Mouse (Mus musculus) CH12.LX (cell line): ENCODE measurements at regions not wholly inside any gene's neighbourhood (a gene's known extent, or its start where the extent isn't known, plus 50 kb on each side); places are given as distances from the start of the nearest gene placed in this dataset.

Experiments
- DNase-seq: peaks from one replicate; pipeline ENCODE4 v3.0.0-alpha.2; 2013; ENCODE audit errors: extremely low read depth
- H3K27ac ChIP-seq: 2 replicates; pipeline ENCODE4 v1.5.1; 2012; ENCODE audit warnings: low read depth, mild to moderate bottlenecking, control low read depth, moderate library complexity; ENCODE audit not compliant: insufficient read depth
- H3K27me3 ChIP-seq: replicated peaks from 2 replicates; pipeline ENCODE3; 2012; ENCODE audit warnings: inconsistent platforms
- H3K36me3 ChIP-seq, 2 experiments: replicated peaks in 1 of 2; 2 replicates each; pipeline versions ENCODE3 to v1.6.1; 2012; ENCODE audit warnings: inconsistent platforms in 1 of 2, low read length in 1 of 2, mild to moderate bottlenecking in 1 of 2, mixed read lengths in 1 of 2, moderate library complexity in 1 of 2; ENCODE audit not compliant: control insufficient read depth in 1 of 2, insufficient read depth in 1 of 2
- H3K4me1 ChIP-seq, 2 experiments: 2 replicates each; pipeline ENCODE4 v1.6.1; 2012; ENCODE audit warnings: inconsistent platforms in 1 of 2, moderate library complexity in 1 of 2; ENCODE audit not compliant: insufficient read depth in 2 of 2, control insufficient read depth in 1 of 2
- H3K4me2 ChIP-seq: 2 replicates; pipeline ENCODE4 v1.6.1; 2012; ENCODE audit warnings: low read depth, mild to moderate bottlenecking, control low read depth; ENCODE audit not compliant: poor library complexity, insufficient read depth, severe bottlenecking
- H3K4me3 ChIP-seq, 3 experiments: fragments of 150-350 bp in 1 of 3; sonication (generic) in 1 of 3; replicated peaks in 1 of 3; 2 replicates each; pipeline versions ENCODE3 to v1.5.1; 2011 to 2012; ENCODE audit warnings: low read depth in 2 of 3, low read length in 2 of 3, mild to moderate bottlenecking in 2 of 3, moderate library complexity in 2 of 3, control low read depth in 1 of 3, improper control_type of control experiment in 1 of 3, inconsistent platforms in 1 of 3, mixed read lengths in 1 of 3; ENCODE audit not compliant: poor library complexity in 1 of 3
- H3K79me2 ChIP-seq: replicated peaks from 2 replicates; pipeline ENCODE4 v1.6.1; 2012; ENCODE audit warnings: mild to moderate bottlenecking, moderate library complexity; ENCODE audit not compliant: control insufficient read depth, poor library complexity, insufficient read depth, severe bottlenecking; ENCODE audit errors: extremely low read depth
- H3K9ac ChIP-seq: 2 replicates; pipeline ENCODE4 v1.6.1; 2012; ENCODE audit warnings: low read depth, mild to moderate bottlenecking, control low read depth, moderate library complexity; ENCODE audit not compliant: insufficient read depth
- H3K9me3 ChIP-seq: replicated peaks from 2 replicates; pipeline ENCODE3; 2012; ENCODE audit warnings: low read length, inconsistent platforms, mixed read lengths
- BHLHE40 ChIP-seq: IDR thresholded peaks from 2 replicates; pipeline ENCODE4 v1.6.1; 2011; ENCODE audit warnings: mild to moderate bottlenecking, low read depth, low read length, improper control_type of control experiment
- CHD2 ChIP-seq: IDR thresholded peaks from 2 replicates; pipeline ENCODE4 v1.6.1; 2011; ENCODE audit warnings: low read length, improper control_type of control experiment
- CTCF ChIP-seq, 2 experiments: IDR thresholded peaks in 1 of 2; conservative IDR thresholded peaks in 1 of 2; 2 replicates each; pipeline ENCODE4 v1.5.1; 2011 to 2012; ENCODE audit warnings: low read depth in 2 of 2, low read length in 2 of 2, improper control_type of control experiment in 1 of 2, inconsistent platforms in 1 of 2, mild to moderate bottlenecking in 1 of 2, moderate library complexity in 1 of 2
- E2F4 ChIP-seq: IDR thresholded peaks from 2 replicates; pipeline ENCODE4 v1.6.1; 2011; ENCODE audit warnings: low read depth, low read length, improper control_type of control experiment; ENCODE audit not compliant: insufficient replicate concordance
- ELF1 ChIP-seq: IDR thresholded peaks from 2 replicates; pipeline ENCODE4 v1.6.1; 2014; ENCODE audit warnings: low read depth, mild to moderate bottlenecking, inconsistent platforms, low read length, improper control_type of control experiment
- EP300 ChIP-seq: IDR thresholded peaks from 2 replicates; pipeline ENCODE4 v1.6.1; 2011; ENCODE audit warnings: low read length, improper control_type of control experiment
- ETS1 ChIP-seq: conservative IDR thresholded peaks from 2 replicates; pipeline ENCODE4 v1.6.1; 2012; ENCODE audit warnings: low read depth, mild to moderate bottlenecking, inconsistent platforms, low read length, improper control_type of control experiment, moderate library complexity
- GABPA ChIP-seq: IDR thresholded peaks from 2 replicates; pipeline ENCODE4 v1.6.1; 2012; ENCODE audit warnings: low read depth, low read length, improper control_type of control experiment, inconsistent platforms; ENCODE audit not compliant: insufficient replicate concordance
- IRF4 ChIP-seq: IDR thresholded peaks from 2 replicates; pipeline ENCODE4 v1.6.1; 2014; ENCODE audit warnings: low read depth, mild to moderate bottlenecking, inconsistent platforms, low read length, improper control_type of control experiment
- JUN ChIP-seq: IDR thresholded peaks from 2 replicates; pipeline ENCODE4 v1.6.1; 2011; ENCODE audit warnings: low read depth, mild to moderate bottlenecking, low read length, improper control_type of control experiment, moderate library complexity; ENCODE audit not compliant: insufficient read depth
- JUND ChIP-seq: conservative IDR thresholded peaks from 2 replicates; pipeline ENCODE4 v1.6.1; 2011; ENCODE audit warnings: low read depth, low read length, improper control_type of control experiment
- MAFK ChIP-seq: IDR thresholded peaks from 2 replicates; pipeline ENCODE4 v1.6.1; 2011; ENCODE audit warnings: low read length, improper control_type of control experiment; ENCODE audit not compliant: insufficient replicate concordance
- MAX ChIP-seq: IDR thresholded peaks from 2 replicates; pipeline ENCODE4 v1.6.1; 2011; ENCODE audit warnings: low read length, improper control_type of control experiment
- MAZ ChIP-seq: IDR thresholded peaks from 2 replicates; pipeline ENCODE4 v1.6.1; 2012; ENCODE audit warnings: low read depth, mild to moderate bottlenecking, inconsistent platforms, low read length, improper control_type of control experiment, moderate library complexity
- MXI1 ChIP-seq: IDR thresholded peaks from 2 replicates; pipeline ENCODE4 v1.6.1; 2011; ENCODE audit warnings: mild to moderate bottlenecking, low read depth, low read length, improper control_type of control experiment
- NELFE ChIP-seq: IDR thresholded peaks from 2 replicates; pipeline ENCODE4 v1.6.1; 2011; ENCODE audit warnings: low read depth, low read length, improper control_type of control experiment
- NRF1 ChIP-seq: IDR thresholded peaks from 2 replicates; pipeline ENCODE4 v1.6.1; 2014; ENCODE audit warnings: low read depth, mild to moderate bottlenecking, inconsistent platforms, low read length, improper control_type of control experiment, moderate library complexity
- PAX5 ChIP-seq: IDR thresholded peaks from 2 replicates; pipeline ENCODE4 v1.6.1; 2012; ENCODE audit warnings: low read length, inconsistent platforms, mixed read lengths
- POLR2A ChIP-seq: IDR thresholded peaks from 2 replicates; pipeline ENCODE4 v1.6.1; 2011; ENCODE audit warnings: low read depth, mild to moderate bottlenecking, improper control_type of control experiment, low read length
- RAD21 ChIP-seq: IDR thresholded peaks from 2 replicates; pipeline ENCODE4 v1.6.1; 2011; ENCODE audit warnings: low read depth, mild to moderate bottlenecking, low read length, improper control_type of control experiment, moderate library complexity
- RCOR1 ChIP-seq: conservative IDR thresholded peaks from 2 replicates; pipeline ENCODE4 v1.6.1; 2012; ENCODE audit warnings: low read depth, mild to moderate bottlenecking, inconsistent platforms, low read length, improper control_type of control experiment
- SIN3A ChIP-seq: IDR thresholded peaks from 2 replicates; pipeline ENCODE4 v1.6.1; 2012; ENCODE audit warnings: low read length, improper control_type of control experiment, inconsistent platforms
- TBP ChIP-seq: conservative IDR thresholded peaks from 2 replicates; pipeline ENCODE4 v1.6.1; 2011; ENCODE audit warnings: low read depth, low read length, improper control_type of control experiment
- UBTF ChIP-seq: IDR thresholded peaks from 2 replicates; pipeline ENCODE4 v1.6.1; 2012; ENCODE audit warnings: low read depth, mild to moderate bottlenecking, inconsistent platforms, low read length, improper control_type of control experiment, moderate library complexity
- USF1 ChIP-seq: IDR thresholded peaks from 2 replicates; pipeline ENCODE4 v1.6.1; 2014; ENCODE audit warnings: low read depth, mild to moderate bottlenecking, inconsistent platforms, low read length, improper control_type of control experiment
- USF2 ChIP-seq: conservative IDR thresholded peaks from 2 replicates; pipeline ENCODE4 v1.6.1; 2011; ENCODE audit warnings: low read depth, low read length, improper control_type of control experiment
- dilution Hi-C: fragments of 300-500 bp; cut with MboI; formaldehyde crosslinking; loops from 2 replicates; pipeline ENCODE4 v1.14.3; 2020; ENCODE audit warnings: low sequenced_read_pairs; ENCODE audit not compliant: extremely low pct_unique_long_range_greater_than_20kb, extremely low pct_ligation_motif_present
- in situ Hi-C: fragments of 300-500 bp; cut with MboI; formaldehyde crosslinking; loops from 3 replicates; pipeline ENCODE4 v1.14.3; 2019; ENCODE audit warnings: low sequenced_read_pairs, low pct_ligation_motif_present, low pct_unique_long_range_greater_than_20kb, mixed read lengths

- in situ Hi-C loops (no loop called here), dilution Hi-C loops (no loop called here)
- H3K27ac ChIP-seq = no peak overlapping the region
- H3K4me3 ChIP-seq = no peak overlapping the region
- no peaks in the 10 kb centered on the region for H3K79me2 ChIP-seq
- H3K9me3 ChIP-seq = no peaks in the 10 kb centered on the region
- H3K27me3 ChIP-seq = no peaks in the 10 kb centered on the region
- H3K4me1 ChIP-seq = peaks cover 2 to 24% of the 10 kb centered on the region in 2 experiments; a peak in 3 of 4 replicates
- H3K4me2 ChIP-seq = no peak overlapping the region
- H3K9ac ChIP-seq = no peak overlapping the region
- H3K36me3 ChIP-seq = peaks cover 0 to 4% of the 10 kb centered on the region in 2 experiments
- TF ChIP-seq USF2 (no peak), JUND (no peak), IRF4 (no peak), JUN (no peak), CTCF (conservative IDR thresholded peaks at IDR 0.05 in 1 of 2, IDR thresholded peaks at IDR 0.05 in 1 of 2; ENCODE audit: low read depth in 2 of 2, low read length in 2 of 2) (no peak), GABPA (no peak), RAD21 (no peak), UBTF (no peak), SIN3A (no peak), POLR2A (no peak), TBP (no peak), ETS1 (no peak), E2F4 (no peak), RCOR1 (no peak), PAX5 (no peak), BHLHE40 (no peak)
- no peak for DNase-seq
Observed at GRCm38 (mm10) chr12:12882931-12883553, 58.7 kb downstream of the Mycn start.

GRCm38 (mm10) chr12:12878031-12878430 is 63.7 kb downstream of the Mycn start:
- H3K27ac ChIP-seq = no peak overlapping the region
- no peak overlapping the region for H3K4me2 ChIP-seq
- no peak for TF ChIP-seq JUN
- no peak for TF ChIP-seq USF1
- TF ChIP-seq MAFK = no peak
- TF ChIP-seq SIN3A = no peak
- no peak for TF ChIP-seq RCOR1
- TF ChIP-seq MXI1 = no peak
- no peak for TF ChIP-seq POLR2A
- TF ChIP-seq NELFE = no peak
- no peak for TF ChIP-seq BHLHE40
- no peak for TF ChIP-seq EP300
- no peak for TF ChIP-seq CHD2
- TF ChIP-seq MAZ = no peak
- TF ChIP-seq MAX = no peak
- no peak for TF ChIP-seq NRF1
- TF ChIP-seq USF2 = no peak
- TF ChIP-seq ELF1 = no peak
- H3K27me3 ChIP-seq = no peaks in the 10 kb centered on the region
- dilution Hi-C loops (no loop called here), in situ Hi-C loops (no loop called here)
- H3K4me1 ChIP-seq = peaks cover 2 to 54% of the 10 kb centered on the region in 2 experiments; a peak in 3 of 4 replicates
- no peak overlapping the region for H3K9ac ChIP-seq
- H3K36me3 ChIP-seq = peaks cover 0 to 2% of the 10 kb centered on the region in 2 experiments
- H3K4me3 ChIP-seq = no peak overlapping the region
- no peaks in the 10 kb centered on the region for H3K79me2 ChIP-seq
- DNase-seq = peak; percentile 28
- H3K9me3 ChIP-seq = no peaks in the 10 kb centered on the region
